Mouse (Mus musculus) forebrain, postnatal 0 days (tissue): ENCODE data around the gene 1700057G04Rik. TPM values are rescaled to one million over a fixed set of nuclear protein-coding genes. Genes with fewer than 3 reads are reported as not detected.

ENCODE experiments used
- ATAC-seq: fragments of 200-750 bp; cut with Nextera tagmentation; 2 replicates; pipeline ENCODE4 v1.8.0; 2017; ENCODE audit warnings: mild to moderate bottlenecking, moderate library complexity
- DNase-seq: peaks from one replicate; pipeline ENCODE4 v3.0.0-alpha.2; 2015
- H3K27ac ChIP-seq: fragments of 300-500 bp; sonication (generic); 2 replicates; pipeline ENCODE4 v1.5.1; 2014; ENCODE audit warnings: low read depth, mild to moderate bottlenecking, antibody characterized with exemption, low read length, moderate library complexity, mixed read lengths
- H3K27me3 ChIP-seq: fragments of 300-500 bp; sonication (generic); 2 replicates; pipeline ENCODE4 v1.6.1; 2014; ENCODE audit warnings: mild to moderate bottlenecking, low read length, mixed read lengths; ENCODE audit not compliant: insufficient read depth
- H3K36me3 ChIP-seq: fragments of 300-500 bp; sonication (generic); 2 replicates; pipeline ENCODE4 v1.6.1; 2014; ENCODE audit warnings: mild to moderate bottlenecking, moderate library complexity; ENCODE audit not compliant: insufficient read depth
- H3K4me1 ChIP-seq: fragments of 300-500 bp; sonication (generic); 2 replicates; pipeline ENCODE4 v1.6.1; 2014; ENCODE audit warnings: antibody characterized with exemption; ENCODE audit not compliant: insufficient read depth
- H3K4me2 ChIP-seq: fragments of 300-500 bp; sonication (generic); 2 replicates; pipeline ENCODE4 v1.6.1; 2014; ENCODE audit warnings: low read depth, mild to moderate bottlenecking, moderate library complexity
- H3K4me3 ChIP-seq: fragments of 300-500 bp; sonication (generic); 2 replicates; pipeline ENCODE4 v1.5.1; 2014; ENCODE audit warnings: low read depth, low read length, mixed read lengths
- H3K9ac ChIP-seq: fragments of 300-500 bp; sonication (generic); 2 replicates; pipeline ENCODE4 v1.6.1; 2014; ENCODE audit warnings: mild to moderate bottlenecking
- H3K9me3 ChIP-seq: fragments of 300-500 bp; sonication (generic); 2 replicates; pipeline ENCODE4 v1.6.1; 2016; ENCODE audit warnings: low read length
- CTCF ChIP-seq: sonication (generic); IDR thresholded peaks from 2 replicates; pipeline ENCODE4 v1.5.1; 2016; ENCODE audit warnings: antibody characterized with exemption, control low read depth, low read depth
- WGBS: fragments of 180-500 bp; shearing (Covaris S2); extraction: QIAGEN DNeasy Blood & Tissue Kit; methylation state at CpG from one replicate; pipeline ENCODE4 v1.1.7; 2014; 5-methylcytosine and 5-hydroxymethylcytosine counted together
- polyA plus RNA-seq: library from polyadenylated mRNA; unstranded; fragments of >200 nt; fragmentation: Nextera tagmentation; extraction: Ambion mirVana; gene quantifications from 2 replicates; pipeline ENCODE4 v1.2.1, GENCODE M21; 2015
- total RNA-seq: library from RNA; depleted of rRNA; stranded (reverse); fragments of >200 nt; gene quantifications from 2 replicates; pipeline ENCODE4 v1.2.3, GENCODE M21; 2014

1700057G04Rik gene
- total and polyA plus RNA-seq, 2 experiments from 2014 or later, result not detected

DNA sequence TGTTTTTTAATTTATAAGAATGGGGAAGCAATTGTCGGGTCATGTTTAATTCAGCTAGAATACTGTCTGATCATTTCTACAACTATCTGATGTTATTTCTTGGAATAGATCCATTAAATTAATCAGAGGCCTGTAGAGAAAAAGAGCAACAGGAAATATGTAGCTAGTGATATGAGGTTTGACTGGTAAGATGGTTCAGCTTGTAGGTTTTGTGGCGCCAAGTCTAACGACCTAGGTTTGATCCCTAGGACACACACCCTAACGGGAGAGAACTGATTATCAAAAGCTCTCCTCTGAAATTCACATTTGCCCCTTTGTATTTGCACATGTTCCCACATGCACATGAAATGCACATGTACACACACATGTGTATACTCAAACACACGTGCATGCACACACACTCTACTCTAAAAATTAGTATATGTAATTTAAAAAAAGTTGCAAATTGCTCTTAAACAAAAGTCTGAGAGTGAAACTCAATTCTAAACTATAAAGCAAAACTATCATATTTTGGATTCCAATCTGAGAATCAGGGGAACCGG is 26.2 kb downstream of the 1700057G04Rik start:
- Histone ChIP-seq H3K9ac (no peak overlapping the region), H3K9me3 (no peaks in the 10 kb centered on the region), H3K27ac (no peak overlapping the region), H3K27me3 (no peaks in the 10 kb centered on the region), H3K4me3 (no peak overlapping the region), H3K36me3 (no peaks in the 10 kb centered on the region), H3K4me2 (no peak overlapping the region), H3K4me1 (no peaks in the 10 kb centered on the region)
- no peak for ATAC-seq
- no peak for DNase-seq
- WGBS, result 89% methylated on average over 6 of the region's 6 CpGs
- TF ChIP-seq CTCF, result no peak

DNA sequence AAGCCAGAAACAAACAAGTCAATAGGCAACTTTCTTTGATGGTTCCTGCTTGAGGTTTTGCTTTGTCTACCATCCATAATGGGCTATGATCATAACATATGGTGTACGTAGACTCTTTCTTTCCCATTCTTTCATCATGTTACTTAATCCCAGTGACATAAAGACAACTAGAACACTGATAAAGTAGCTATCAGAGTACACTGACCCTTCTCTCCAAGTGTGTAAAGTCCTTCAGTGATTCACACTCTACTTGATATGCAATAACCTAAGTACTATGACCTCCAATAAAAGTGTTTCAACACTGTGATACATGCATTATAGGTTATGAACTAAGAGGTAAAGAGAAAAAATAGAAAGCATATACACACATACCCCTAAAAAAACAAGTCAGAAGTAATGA is 27.9 kb downstream of the 1700057G04Rik start:
- H3K36me3 ChIP-seq, result no peaks in the 10 kb centered on the region
- H3K27ac ChIP-seq, result no peak overlapping the region
- no peaks in the 10 kb centered on the region for H3K27me3 ChIP-seq
- H3K4me2 ChIP-seq, result no peak overlapping the region
- WGBS, result 86% methylated on average over 1 of the region's 1 CpGs
- ATAC-seq (no peak), DNase-seq (no peak)
- no peak for TF ChIP-seq CTCF
- H3K4me3 ChIP-seq, result no peak overlapping the region
- H3K4me1 ChIP-seq, result no peaks in the 10 kb centered on the region
- no peaks in the 10 kb centered on the region for H3K9me3 ChIP-seq
- no peak overlapping the region for H3K9ac ChIP-seq

DNA sequence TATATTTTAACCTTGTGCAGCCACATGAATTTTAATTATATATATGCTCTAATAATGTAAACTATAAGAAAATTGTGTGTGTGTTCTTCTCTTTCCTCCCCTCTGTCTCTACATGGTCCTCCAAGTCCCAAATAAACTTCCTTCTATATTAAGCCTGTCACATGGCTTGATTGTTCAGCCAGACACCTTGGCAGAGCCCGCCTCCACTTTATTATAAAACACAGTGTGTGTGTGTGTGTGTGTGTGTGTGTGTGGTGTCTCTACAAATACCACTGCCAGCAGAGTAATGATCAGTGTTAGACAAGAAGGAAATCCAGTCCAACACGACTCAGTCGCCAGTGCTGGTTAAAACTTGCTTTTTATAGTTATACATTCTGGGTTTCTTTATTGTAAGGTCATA is 28.5 kb downstream of the 1700057G04Rik start:
- no peak for DNase-seq
- Histone ChIP-seq H3K4me1 (no peaks in the 10 kb centered on the region), H3K9ac (no peak overlapping the region), H3K36me3 (no peaks in the 10 kb centered on the region), H3K27ac (no peak overlapping the region), H3K4me3 (no peak overlapping the region), H3K4me2 (no peak overlapping the region), H3K9me3 (no peaks in the 10 kb centered on the region), H3K27me3 (no peaks in the 10 kb centered on the region)
- 74% methylated on average over 3 of the region's 3 CpGs for WGBS
- no peak for ATAC-seq
- TF ChIP-seq CTCF, result no peak

DNA sequence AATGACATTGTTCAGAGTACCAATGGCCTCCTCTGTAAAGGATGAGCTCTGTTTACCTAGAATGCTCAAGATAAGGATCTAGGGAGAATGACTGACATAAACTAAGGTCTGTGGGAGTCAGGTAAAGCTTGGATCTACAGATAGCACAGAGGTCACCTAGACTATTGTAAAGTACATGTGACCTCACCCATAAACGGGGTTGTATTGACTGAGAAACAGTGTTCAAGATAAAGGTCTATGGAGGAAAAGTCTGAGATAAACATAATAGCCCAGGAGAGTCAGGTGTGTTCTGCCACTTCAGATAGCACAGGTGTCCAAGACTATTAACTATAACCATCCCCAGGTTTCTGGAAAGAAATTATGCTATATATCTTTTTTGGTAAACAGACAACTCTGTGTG is 29.8 kb downstream of the 1700057G04Rik start:
- DNase-seq (no peak), ATAC-seq (no peak)
- Histone ChIP-seq H3K4me3 (no peak overlapping the region), H3K27ac (no peak overlapping the region), H3K9ac (no peak overlapping the region), H3K27me3 (no peaks in the 10 kb centered on the region), H3K4me2 (no peak overlapping the region), H3K9me3 (no peaks in the 10 kb centered on the region), H3K36me3 (no peaks in the 10 kb centered on the region), H3K4me1 (no peaks in the 10 kb centered on the region)
- TF ChIP-seq CTCF, result no peak
- WGBS, result 76% methylated on average over 1 of the region's 1 CpGs

DNA sequence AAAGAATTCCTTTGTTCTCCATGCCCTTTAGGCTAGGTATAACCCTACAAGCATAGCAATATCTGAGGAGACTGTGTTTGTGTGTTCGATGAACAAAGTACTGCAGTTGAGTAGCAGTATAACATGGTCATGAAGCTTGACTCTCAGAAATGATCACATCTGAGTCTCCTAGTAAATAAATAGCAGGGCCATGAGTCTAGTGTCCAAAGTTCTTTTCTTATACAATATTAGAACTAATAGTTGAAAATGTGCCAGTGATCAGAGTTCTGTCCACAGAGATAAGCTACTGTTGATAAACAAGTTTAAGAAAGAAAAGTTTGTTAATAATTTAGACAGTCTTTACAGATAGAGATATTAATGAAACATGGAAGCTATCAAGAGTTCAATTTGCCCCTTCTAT is 42.7 kb downstream of the 1700057G04Rik start:
- Histone ChIP-seq H3K27ac (no peak overlapping the region), H3K9me3 (no peaks in the 10 kb centered on the region), H3K9ac (no peak overlapping the region), H3K4me2 (no peak overlapping the region), H3K27me3 (no peaks in the 10 kb centered on the region), H3K4me1 (no peaks in the 10 kb centered on the region), H3K36me3 (no peaks in the 10 kb centered on the region), H3K4me3 (no peak overlapping the region)
- ATAC-seq, result no peak
- no peak for TF ChIP-seq CTCF
- no peak for DNase-seq
- WGBS, result 98% methylated on average over 1 of the region's 1 CpGs

DNA sequence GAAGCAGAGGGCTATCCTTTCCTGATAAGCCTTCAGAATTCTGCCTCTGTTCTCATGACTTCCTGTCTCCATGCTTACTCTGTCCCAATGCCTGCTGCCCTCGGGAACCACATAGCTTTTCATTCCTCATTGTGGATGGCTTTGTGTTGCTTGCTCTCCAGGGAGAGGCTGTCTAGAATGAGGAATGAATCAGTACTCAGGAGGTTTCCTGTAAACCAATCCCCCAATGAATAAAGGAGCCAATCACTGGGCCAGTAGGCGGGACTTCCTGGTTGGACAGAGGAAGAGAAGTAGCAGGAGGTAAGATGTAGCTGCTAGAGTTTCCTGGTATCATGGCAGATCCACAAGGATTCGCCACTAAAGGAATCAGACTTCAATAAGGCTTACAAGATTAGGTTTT is 44.1 kb downstream of the 1700057G04Rik start:
- Histone ChIP-seq H3K27me3 (no peaks in the 10 kb centered on the region), H3K4me2 (no peak overlapping the region), H3K27ac (no peak overlapping the region), H3K4me3 (no peak overlapping the region), H3K4me1 (no peaks in the 10 kb centered on the region), H3K9me3 (no peaks in the 10 kb centered on the region), H3K36me3 (no peaks in the 10 kb centered on the region), H3K9ac (no peak overlapping the region)
- ATAC-seq (no peak), DNase-seq (no peak)
- no peak for TF ChIP-seq CTCF
- 71% methylated on average over 3 of the region's 3 CpGs for WGBS

DNA sequence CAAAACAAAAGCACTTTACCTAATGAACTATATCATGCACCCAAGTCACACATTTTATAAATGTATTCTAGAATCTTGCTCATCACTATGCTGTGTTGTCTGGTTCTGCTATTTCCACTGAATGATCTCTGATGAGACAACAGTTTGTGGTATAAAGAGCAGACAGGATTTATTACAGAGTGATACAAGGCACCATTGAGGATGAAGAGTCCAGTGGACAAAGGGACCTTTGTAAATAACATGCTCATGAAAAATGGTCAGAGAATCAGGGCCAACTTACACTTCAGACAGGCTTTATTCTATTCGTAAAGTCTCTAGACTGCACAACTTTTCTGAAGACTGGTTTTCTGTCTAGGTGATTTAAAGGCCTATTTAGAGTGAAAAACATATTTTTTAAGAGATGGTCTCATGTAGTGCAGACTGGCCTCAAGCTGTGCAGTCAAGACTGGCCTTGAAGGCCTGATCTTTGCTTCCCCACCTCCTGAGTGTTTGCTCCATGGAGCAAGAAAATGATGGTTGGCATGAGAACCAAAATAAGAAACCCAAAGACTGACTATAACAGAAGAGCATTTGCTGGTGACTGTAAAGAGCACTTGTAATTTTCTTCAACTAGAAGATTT is 51.6 kb downstream of the 1700057G04Rik start:
- ATAC-seq, result no peak
- no peaks in the 10 kb centered on the region for H3K4me1 ChIP-seq
- no peaks in the 10 kb centered on the region for H3K9me3 ChIP-seq
- H3K4me3 ChIP-seq, result no peak overlapping the region
- no peaks in the 10 kb centered on the region for H3K36me3 ChIP-seq
- H3K9ac ChIP-seq, result no peak overlapping the region
- WGBS, result 40% methylated on average over 1 of the region's 1 CpGs
- no peak for DNase-seq
- H3K27ac ChIP-seq, result no peak overlapping the region
- no peaks in the 10 kb centered on the region for H3K27me3 ChIP-seq
- H3K4me2 ChIP-seq, result no peak overlapping the region
- no peak for TF ChIP-seq CTCF

DNA sequence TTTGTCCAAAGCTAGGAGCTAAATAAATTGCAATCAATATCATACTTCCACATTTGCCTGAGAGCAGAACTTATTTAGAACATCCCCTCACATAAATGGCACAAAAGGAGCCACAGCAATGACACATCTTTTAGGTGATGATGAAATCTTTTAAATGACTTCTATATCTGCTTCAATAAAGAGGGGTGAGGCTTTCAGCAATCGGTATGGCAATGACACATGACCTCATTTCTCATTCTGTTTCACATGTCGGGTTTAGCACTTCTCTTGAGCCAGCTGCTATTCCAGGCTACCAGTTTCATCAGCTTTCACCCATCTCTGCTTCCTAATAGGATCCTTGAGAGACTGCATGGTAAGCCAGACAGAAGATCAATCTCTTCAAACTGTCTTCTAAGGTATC is 54.3 kb downstream of the 1700057G04Rik start:
- H3K27ac ChIP-seq, result no peak overlapping the region
- no peaks in the 10 kb centered on the region for H3K9me3 ChIP-seq
- H3K4me3 ChIP-seq, result no peak overlapping the region
- H3K4me2 ChIP-seq, result no peak overlapping the region
- no peaks in the 10 kb centered on the region for H3K36me3 ChIP-seq
- H3K27me3 ChIP-seq, result no peaks in the 10 kb centered on the region
- WGBS, result 88% methylated on average over 2 of the region's 2 CpGs
- TF ChIP-seq CTCF, result no peak
- DNase-seq (no peak), ATAC-seq (no peak)
- H3K9ac ChIP-seq, result no peak overlapping the region
- H3K4me1 ChIP-seq, result no peaks in the 10 kb centered on the region
